8 mouse cellular contexts compared by ENCODE assay signal in the genomic region with DNA sequence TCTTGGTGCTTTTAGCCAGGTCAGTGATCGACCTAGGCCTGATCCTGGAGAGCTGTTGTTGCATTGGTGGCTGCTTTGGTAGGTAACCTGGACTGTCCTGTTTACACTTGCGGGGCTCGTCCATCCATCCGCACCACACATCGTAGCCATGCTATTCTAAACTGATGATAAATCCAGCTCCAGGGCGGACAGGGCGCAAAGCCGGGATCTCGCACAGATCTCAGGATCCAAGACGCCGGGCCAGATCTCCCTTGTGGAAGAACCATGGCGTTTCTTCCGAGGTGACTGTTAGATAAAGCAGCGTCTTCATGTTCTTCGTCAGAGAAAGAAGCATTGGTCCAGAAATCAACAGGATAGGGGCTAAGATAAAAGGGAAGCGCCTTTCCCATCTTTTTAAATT.
DNase-seq lines count a peak whose midpoint lies in the region; ATAC-seq lines count a peak whose summit lies in the region.
"Not testable (repeated sequence)": the region's sequence is repeated elsewhere in the genome, so short reads cannot be mapped to it uniquely, and the experiment has no call there.

No protein-coding gene starts in this region.

- not testable (repeated sequence) for H3K9me3 ChIP-seq in intestine, embryonic 14.5 days (ENCODE audit: control insufficient read depth, low read length); midbrain, embryonic 11.5 days (ENCODE audit: control insufficient read depth, low read length)

- not testable (repeated sequence) for H3K27ac ChIP-seq in intestine, embryonic 14.5 days (ENCODE audit: low read depth); midbrain, embryonic 11.5 days (ENCODE audit: low read depth, low read length)

- not testable (repeated sequence) for H3K27me3 ChIP-seq in intestine, embryonic 14.5 days (replicated peaks; ENCODE audit: control insufficient read depth, insufficient read depth, low read length); midbrain, embryonic 11.5 days (ENCODE audit: control insufficient read depth, insufficient read depth, low read length)

- peak; percentile 64 for DNase-seq in heart, adult 11 months
- peak; percentile 27 for DNase-seq in intestine, embryonic 14.5 days (ENCODE audit: low spot score)
- peak; percentile 28 for DNase-seq in midbrain, embryonic 11.5 days (ENCODE audit: low spot score, missing footprints)

- H3K4me3 ChIP-seq in intestine, embryonic 14.5 days (ENCODE audit: low read depth, low read length); midbrain, embryonic 11.5 days (ENCODE audit: low read depth, low read length): not testable (repeated sequence)

- 75% methylated on average over 16 of the region's 16 CpGs for WGBS in intestine, embryonic 14.5 days
- 94% methylated on average over 16 of the region's 16 CpGs for WGBS in midbrain, embryonic 11.5 days

- H3K36me3 ChIP-seq in intestine, embryonic 14.5 days (ENCODE audit: control insufficient read depth, insufficient read depth, low read length); midbrain, embryonic 11.5 days (ENCODE audit: control insufficient read depth, insufficient read depth, low read length): not testable (repeated sequence)

- H3K4me1 ChIP-seq in intestine, embryonic 14.5 days (replicated peaks; ENCODE audit: control insufficient read depth, insufficient read depth, low read length); midbrain, embryonic 11.5 days (ENCODE audit: control insufficient read depth, insufficient read depth, low read length): not testable (repeated sequence)

- not testable (repeated sequence) for H3K4me2 ChIP-seq in intestine, embryonic 14.5 days (ENCODE audit: low read length); midbrain, embryonic 11.5 days

- not testable (repeated sequence) for H3K9ac ChIP-seq in intestine, embryonic 14.5 days (ENCODE audit: low read length); midbrain, embryonic 11.5 days (ENCODE audit: low read length)

- ATAC-seq in cerebellum, adult (ENCODE audit: insufficient number of reproducible peaks, low FRiP score, low TSS enrichment): 0 out of 2 replicates have a peak, but pooled peaks have one; percentile 52
- 0 out of 2 replicates have a peak, but pooled peaks have one; percentile 50 for ATAC-seq in common myeloid progenitor, adult 5-6 weeks (replicated peaks; ENCODE audit: low read depth, poor library complexity, severe bottlenecking)
- ATAC-seq in intestine, embryonic 14.5 days (replicated peaks; ENCODE audit: low FRiP score, low TSS enrichment, low read depth); midbrain, embryonic 11.5 days (ENCODE audit: low FRiP score): not testable (repeated sequence)
- peak; percentile 54 for ATAC-seq in megakaryocyte, adult 5-6 weeks (ENCODE audit: poor library complexity, severe bottlenecking)
- ATAC-seq in megakaryocyte progenitor cell, adult 5-6 weeks (replicated peaks; ENCODE audit: poor library complexity): peak; percentile 46; the same call in 1 of the 2 replicates
- 0 out of 2 replicates have a peak, but pooled peaks have one; percentile 31 for ATAC-seq in monocyte, adult 5-6 weeks (replicated peaks; ENCODE audit: insufficient number of reproducible peaks, low FRiP score, low TSS enrichment, poor library complexity, severe bottlenecking)
